Mouse (Mus musculus) C2C12 (cell line): ENCODE data around the gene Stat3. TPM values are rescaled to one million over a fixed set of nuclear protein-coding genes. Genes with fewer than 3 reads are reported as not detected.
A peak's percentile ranks its signal among the peaks of the same experiment; 100 is the strongest.

Source experiments
- H3K27me3 ChIP-seq: one replicate; pipeline ENCODE4 v1.6.1; 2011; ENCODE audit not compliant: control insufficient read depth, insufficient read depth, insufficient read length
- H3K36me3 ChIP-seq: one replicate; pipeline ENCODE4 v1.6.1; 2011; ENCODE audit not compliant: control insufficient read depth, insufficient read depth
- H3K4me3 ChIP-seq: one replicate; pipeline ENCODE4 v1.5.1; 2011; ENCODE audit warnings: mild to moderate bottlenecking, control low read depth; ENCODE audit not compliant: poor library complexity, insufficient read depth, severe bottlenecking
- H3K79me2 ChIP-seq: one replicate; pipeline ENCODE4 v1.6.1; 2011; ENCODE audit not compliant: control insufficient read depth, insufficient read depth
- H3K79me3 ChIP-seq: one replicate; pipeline ENCODE4 v1.6.1; 2011; ENCODE audit warnings: low read depth, control low read depth
- H3ac ChIP-seq: one replicate; pipeline ENCODE3; 2011; ENCODE audit warnings: low read depth; ENCODE audit not compliant: control insufficient read depth, insufficient read length
- CEBPB ChIP-seq: IDR thresholded peaks from one replicate; pipeline ENCODE4 v1.6.1; 2011; ENCODE audit warnings: low read depth, mild to moderate bottlenecking, control low read depth, moderate library complexity
- CTCF ChIP-seq: IDR thresholded peaks from one replicate; pipeline ENCODE4 v1.5.1; 2011; ENCODE audit not compliant: control insufficient read depth, insufficient read depth, insufficient read length
- FOSL1 ChIP-seq: IDR thresholded peaks from one replicate; pipeline ENCODE4 v1.8.0; 2011; ENCODE audit warnings: mild to moderate bottlenecking, low read length; ENCODE audit not compliant: poor library complexity, insufficient read depth, severe bottlenecking
- MAX ChIP-seq: IDR thresholded peaks from one replicate; pipeline ENCODE4 v1.6.1; 2011; ENCODE audit warnings: mild to moderate bottlenecking, control low read depth
- MYOD1 ChIP-seq: IDR thresholded peaks from one replicate; pipeline ENCODE4 v1.6.1; 2011; ENCODE audit warnings: low read depth; ENCODE audit not compliant: control insufficient read depth, insufficient read length
- MYOG ChIP-seq: IDR thresholded peaks from one replicate; pipeline ENCODE4 v1.6.1; 2011; ENCODE audit not compliant: control insufficient read depth, insufficient read length; ENCODE audit errors: extremely low read depth
- USF1 ChIP-seq: IDR thresholded peaks from one replicate; pipeline ENCODE4 v1.6.1; 2011; ENCODE audit warnings: low read depth, mild to moderate bottlenecking, control low read depth, moderate library complexity
- polyA plus RNA-seq: library from polyadenylated mRNA; unstranded; fragments of >200 nt; fragmentation: generic; extraction: Trizol; gene quantifications from one replicate; pipeline ENCODE4 v1.2.1, GENCODE M21; 2012; ENCODE audit warnings: missing spikeins

The Stat3 gene
- polyA plus RNA-seq, 1 experiment, result 36.1 TPM

- peaks cover 92% of the 10 kb centered on the region for H3K79me2 ChIP-seq
- H3K36me3 ChIP-seq, result peaks cover 53% of the 10 kb centered on the region
- peak overlapping the region; percentile 96 for H3K4me3 ChIP-seq
- H3K27me3 ChIP-seq, result no peaks in the 10 kb centered on the region
- H3ac ChIP-seq, result peak overlapping the region; percentile 64
- no peak for TF ChIP-seq CTCF
- TF ChIP-seq MAX, result no peak
- TF ChIP-seq MYOD1, result no peak
- no peak for TF ChIP-seq USF1
- TF ChIP-seq MYOG, result no peak
- TF ChIP-seq CEBPB, result no peak
- TF ChIP-seq FOSL1, result no peak
- peaks cover 72% of the 10 kb centered on the region for H3K79me3 ChIP-seq
Observed at GRCm38 (mm10) chr11:100967881-100968420, 28.6 kb upstream of the Stat3 start.

- TF ChIP-seq MYOG (no peak), FOSL1 (no peak), MYOD1 (no peak), CTCF (no peak), MAX (no peak), USF1 (no peak), CEBPB (no peak)
- H3K4me3 ChIP-seq, result peak overlapping the region; percentile 96
- H3K79me2 ChIP-seq, result peaks cover 98% of the 10 kb centered on the region
- H3K79me3 ChIP-seq, result peaks cover 74% of the 10 kb centered on the region
- no peak overlapping the region for H3ac ChIP-seq
- peaks cover 53% of the 10 kb centered on the region for H3K36me3 ChIP-seq
- H3K27me3 ChIP-seq, result no peaks in the 10 kb centered on the region
Observed at GRCm38 (mm10) chr11:100967376-100967775, 28.0 kb upstream of the Stat3 start.

- Histone ChIP-seq H3K27me3 (no peaks in the 10 kb centered on the region), H3K36me3 (peaks cover 62% of the 10 kb centered on the region), H3ac (no peak overlapping the region), H3K4me3 (no peak overlapping the region), H3K79me2 (peaks cover 100% of the 10 kb centered on the region), H3K79me3 (peaks cover 86% of the 10 kb centered on the region)
- TF ChIP-seq CEBPB (no peak), MYOD1 (no peak), MAX (no peak), USF1 (no peak), MYOG (no peak), FOSL1 (no peak), CTCF (no peak)
Observed at GRCm38 (mm10) chr11:100965760-100966159, 26.4 kb upstream of the Stat3 start.

- peaks cover 69% of the 10 kb centered on the region for H3K36me3 ChIP-seq
- H3K4me3 ChIP-seq, result no peak overlapping the region
- peaks cover 90% of the 10 kb centered on the region for H3K79me3 ChIP-seq
- H3K27me3 ChIP-seq, result no peaks in the 10 kb centered on the region
- no peak for TF ChIP-seq CEBPB
- TF ChIP-seq MYOG, result no peak
- TF ChIP-seq MAX, result no peak
- no peak for TF ChIP-seq MYOD1
- no peak for TF ChIP-seq FOSL1
- TF ChIP-seq CTCF, result no peak
- TF ChIP-seq USF1, result no peak
- peaks cover 100% of the 10 kb centered on the region for H3K79me2 ChIP-seq
- peak overlapping the region; percentile 26 for H3ac ChIP-seq
Observed at GRCm38 (mm10) chr11:100964901-100965542, 25.7 kb upstream of the Stat3 start.

- H3K4me3 ChIP-seq, result no peak overlapping the region
- peaks cover 89% of the 10 kb centered on the region for H3K79me3 ChIP-seq
- peaks cover 100% of the 10 kb centered on the region for H3K79me2 ChIP-seq
- H3K27me3 ChIP-seq, result no peaks in the 10 kb centered on the region
- no peak overlapping the region for H3ac ChIP-seq
- TF ChIP-seq USF1 (no peak), MYOD1 (no peak), MYOG (no peak), FOSL1 (no peak), CEBPB (no peak)
- peaks cover 77% of the 10 kb centered on the region for H3K36me3 ChIP-seq
Observed at GRCm38 (mm10) chr11:100964180-100964579, 24.8 kb upstream of the Stat3 start.

- Histone ChIP-seq H3K4me3 (no peak overlapping the region), H3ac (no peak overlapping the region), H3K79me3 (peaks cover 89% of the 10 kb centered on the region), H3K79me2 (peaks cover 100% of the 10 kb centered on the region), H3K27me3 (no peaks in the 10 kb centered on the region), H3K36me3 (peaks cover 81% of the 10 kb centered on the region)
- TF ChIP-seq FOSL1 (no peak), MYOD1 (no peak), CTCF (no peak), USF1 (no peak), CEBPB (no peak), MYOG (no peak), MAX (no peak)
Observed at GRCm38 (mm10) chr11:100963647-100964046, 24.3 kb upstream of the Stat3 start.
